Mouse (Mus musculus) heart, adult 8-10 months (tissue): Measurements from ENCODE around the gene Rab34. TPM values are rescaled to one million over a fixed set of nuclear protein-coding genes. Genes with fewer than 3 reads are reported as not detected.

Source experiments
- DNase-seq: peaks from one replicate; pipeline ENCODE4 v3.0.0; 2022; ENCODE audit warnings: low spot score
- microRNA-seq: library from miRNA; unstranded; fragments of <30 nt; microRNA quantifications from one replicate; pipeline ENCODE4 v1.2.0, GENCODE M21; 2022
- total RNA-seq, 4 experiments: library from RNA; stranded (reverse); gene quantifications; 2 replicates each; pipeline ENCODE4 v1.2.4; 2022

Rab34 gene
- total RNA-seq, 4 experiments from 2014 or later: 6.8 to 8.7 (median 8.1) TPM

DNA sequence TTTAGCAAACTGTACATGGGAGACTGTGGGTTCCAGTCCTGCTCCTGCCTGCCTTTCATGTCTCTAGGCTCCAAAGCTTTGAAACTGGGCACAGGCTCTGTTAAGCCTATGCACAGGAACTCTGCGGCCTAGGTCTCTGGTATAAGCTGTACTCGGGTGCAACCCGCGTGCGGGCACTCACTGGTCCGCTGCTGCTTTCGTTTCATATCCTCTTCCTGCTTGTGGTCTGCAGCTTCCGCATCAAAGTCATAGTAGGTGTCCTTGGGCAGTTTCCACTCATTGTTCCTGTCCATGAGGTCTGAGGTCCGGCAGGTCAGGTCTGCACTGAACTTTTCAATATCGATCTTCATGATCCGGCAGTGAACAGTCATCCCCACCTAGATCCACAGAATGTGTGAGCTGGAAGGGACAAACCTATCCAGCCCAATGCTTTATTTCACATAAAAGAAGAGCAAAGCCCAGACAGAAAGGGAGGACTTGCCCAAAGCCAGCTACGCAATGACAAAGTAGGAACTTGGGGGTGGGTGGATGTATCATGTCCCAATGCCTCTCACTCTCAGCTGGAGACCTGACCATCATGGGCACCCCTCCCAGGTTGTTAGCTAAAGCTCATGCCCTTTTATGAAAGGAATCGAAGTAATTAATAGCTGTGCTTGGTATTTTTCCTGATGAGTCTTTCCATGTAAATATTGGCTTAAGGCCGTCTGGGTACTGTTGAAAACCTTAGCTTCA is 25.0 kb downstream of the Rab34 start:
- peak; percentile 17 for DNase-seq

DNA sequence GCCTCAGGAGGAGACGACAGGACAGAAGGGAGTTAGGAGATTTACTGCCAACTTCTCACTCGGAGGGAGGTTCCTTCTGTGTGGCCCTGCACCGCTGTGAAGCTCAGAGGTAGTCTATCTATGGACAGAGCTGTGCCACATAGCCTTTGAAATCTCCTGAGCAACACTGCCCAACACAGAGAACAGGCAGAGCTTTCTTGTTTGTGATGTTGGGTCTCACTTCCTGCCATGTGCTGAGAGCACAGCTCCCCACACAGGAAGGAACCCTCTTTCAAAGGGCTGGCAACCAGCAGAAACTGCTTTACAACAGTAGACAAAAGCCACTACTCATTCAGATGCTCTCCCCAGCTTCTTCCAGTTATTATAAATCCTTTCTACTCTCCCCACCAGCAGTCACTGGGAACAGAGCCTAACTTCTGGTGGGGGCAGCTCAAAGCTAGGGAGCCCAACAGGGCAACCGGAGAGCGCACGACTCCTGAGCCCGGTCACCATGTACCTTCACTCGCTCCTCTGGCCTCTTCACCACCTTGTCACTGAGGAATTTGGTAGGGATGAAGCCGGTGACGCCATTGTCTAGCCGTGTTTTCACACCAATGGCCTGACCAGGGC is 27.6 kb downstream of the Rab34 start:
- DNase-seq: no peak

DNA sequence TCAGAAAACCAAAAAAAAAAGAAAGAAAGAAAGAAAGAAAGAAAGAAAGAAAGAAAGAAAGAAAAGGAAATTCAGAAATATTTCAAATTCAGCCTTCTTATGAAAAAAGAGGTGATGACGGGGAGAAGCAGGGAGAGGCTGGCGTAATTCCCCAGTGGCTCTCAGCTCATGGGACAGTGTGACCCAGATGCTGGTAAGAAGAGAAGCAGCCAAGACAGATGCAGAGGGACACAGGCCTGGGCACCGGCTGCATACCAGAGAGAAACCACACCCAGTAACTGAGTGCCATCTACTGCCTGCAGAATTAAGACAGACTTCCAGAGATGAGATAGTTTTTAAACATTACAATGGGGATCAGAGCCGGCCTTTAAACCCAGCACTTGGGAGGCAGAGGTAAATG is 35.4 kb downstream of the Rab34 start:
- no peak for DNase-seq

DNA sequence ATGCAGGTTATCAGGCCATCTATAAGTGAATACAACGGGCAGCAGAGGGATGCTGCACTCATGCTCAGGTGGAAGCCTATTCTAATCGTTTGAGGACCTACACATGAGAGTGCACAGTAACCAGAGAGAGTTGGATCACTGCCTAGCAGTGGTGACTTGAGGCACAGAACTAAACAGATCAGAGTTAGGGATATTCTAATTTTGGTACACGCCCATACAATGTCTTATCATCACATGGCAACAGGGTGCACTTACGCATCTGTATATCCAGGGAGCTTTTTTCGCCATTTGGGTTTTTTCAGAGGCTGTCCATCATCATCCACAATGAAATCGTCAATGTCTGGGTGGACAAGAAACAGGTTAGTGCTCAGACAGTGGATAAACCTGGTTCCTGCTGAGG is 43.3 kb downstream of the Rab34 start:
- DNase-seq: no peak

DNA sequence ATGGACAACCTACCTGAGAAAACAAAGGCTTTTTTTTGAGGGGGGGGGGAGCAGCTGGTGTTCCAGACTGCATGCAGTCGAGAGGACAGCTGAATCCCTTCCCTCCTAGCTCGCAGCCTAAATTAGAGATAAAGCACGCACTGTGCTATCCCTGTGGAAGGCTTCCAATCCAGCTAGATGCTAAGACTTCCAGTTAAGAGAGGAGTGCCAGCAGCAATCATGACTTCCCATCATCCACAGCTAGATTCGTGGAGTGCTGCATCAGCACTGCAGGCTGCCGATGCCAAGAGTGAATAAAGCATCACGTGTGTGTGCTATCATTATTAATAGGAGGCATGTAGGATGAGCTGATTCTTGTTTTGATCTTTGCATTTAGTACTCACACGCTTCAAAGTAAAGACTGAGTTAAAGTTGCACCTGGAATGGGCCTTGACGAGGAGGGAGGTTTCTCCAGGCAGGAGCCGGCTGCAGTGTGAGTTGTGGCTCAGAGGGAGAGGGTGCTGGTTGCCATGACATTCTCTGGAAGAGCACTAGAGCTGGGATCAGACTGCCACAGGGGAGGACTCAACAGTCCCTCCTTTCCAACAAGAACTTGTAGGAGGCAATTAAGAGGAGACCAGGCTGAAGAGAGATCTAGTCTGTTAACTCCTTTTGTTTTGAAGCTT is 52.1 kb downstream of the Rab34 start:
- DNase-seq: peak; percentile 24

Small RNAs within 50 kb of the gene (microRNA-seq; reads per million reads assigned to microRNA genes)
- 0.84 reads per million for gene Mir7653

Other genes starting within 250 kb of the Rab34 start
- 10 to 100 TPM; 24.8 to 27.5 (median 26.0) TPM for gene Phf12, start 205.7 kb upstream of the Rab34 start, total RNA-seq
- gene Dhrs13, start 156.2 kb upstream of the Rab34 start, total RNA-seq: 1 to 10 TPM; 2.8 to 5.1 (median 4.2) TPM
- 10 to 100 TPM; 53.5 to 62.6 (median 56.4) TPM for gene Flot2, start 150.5 kb upstream of the Rab34 start, total RNA-seq
- 10 to 100 TPM; 25.9 to 31.5 (median 28.5) TPM for gene Eral1, start 108.0 kb upstream of the Rab34 start, total RNA-seq
- 10 to 100 TPM; 10.1 to 14.1 (median 12.5) TPM for gene Fam222b, start 93.8 kb upstream of the Rab34 start, total RNA-seq
- 1 to 10 TPM; 3.4 to 4.3 (median 3.7) TPM for gene Traf4, start 22.8 kb upstream of the Rab34 start, total RNA-seq
- 1 to 10 TPM; 2.0 to 3.2 (median 2.3) TPM for gene Nek8, start 11.8 kb upstream of the Rab34 start, total RNA-seq
- 1 to 10 TPM; 2.9 to 7.1 (median 5.0) TPM for gene Tlcd1, start 11.7 kb upstream of the Rab34 start, total RNA-seq
- gene Rpl23a, start 4.8 kb upstream of the Rab34 start, total RNA-seq: 100 to 1,000 TPM; 760 to 870 (median 833) TPM
- 1 to 10 TPM in 2 of 4 experiments, under 1 TPM in 2; 0.62 to 1.6 (median 0.98) TPM for gene Proca1, start 5.0 kb downstream of the Rab34 start, total RNA-seq
- gene Sdf2, start 57.3 kb downstream of the Rab34 start, total RNA-seq: 10 to 100 TPM; 49.8 to 58.7 (median 53.6) TPM
- 10 to 100 TPM; 32.6 to 33.8 (median 32.7) TPM for gene Supt6, start 57.6 kb downstream of the Rab34 start, total RNA-seq
- gene 2610507B11Rik, start 73.3 kb downstream of the Rab34 start, total RNA-seq: 100 to 1,000 TPM; 201 to 242 (median 210) TPM
- gene BC030499, start 102.4 kb downstream of the Rab34 start, total RNA-seq: 1 to 10 TPM in 1 of 4 experiments, under 1 TPM in 3; 0.38 to 1.3 (median 0.61) TPM
- gene Spag5, start 113.1 kb downstream of the Rab34 start, total RNA-seq: under 1 TPM; 0.31 to 0.57 (median 0.46) TPM
- 1 to 10 TPM in 3 of 4 experiments, under 1 TPM in 1; 0.75 to 1.8 (median 1.3) TPM for gene Aldoc, start 134.5 kb downstream of the Rab34 start, total RNA-seq
- gene Pigs, start 140.0 kb downstream of the Rab34 start, total RNA-seq: 10 to 100 TPM; 24.6 to 27.1 (median 25.1) TPM
- 1 to 10 TPM; 3.5 to 6.8 (median 4.8) TPM for gene Unc119, start 155.1 kb downstream of the Rab34 start, total RNA-seq
- not detected for gene Foxn1, start 198.1 kb downstream of the Rab34 start, total RNA-seq
- gene Slc13a2, start 233.8 kb downstream of the Rab34 start, total RNA-seq: not detected